Mouse (Mus musculus) thymus, postnatal 36 days (tissue): ENCODE data around the gene Fbxw4.

Experiments used
- DNase-seq, 2 experiments: peaks; one replicate each; pipeline ENCODE4 v3.0.0; 2022; ENCODE audit warnings: mixed read lengths in 2 of 2

Gene Fbxw4

DNA sequence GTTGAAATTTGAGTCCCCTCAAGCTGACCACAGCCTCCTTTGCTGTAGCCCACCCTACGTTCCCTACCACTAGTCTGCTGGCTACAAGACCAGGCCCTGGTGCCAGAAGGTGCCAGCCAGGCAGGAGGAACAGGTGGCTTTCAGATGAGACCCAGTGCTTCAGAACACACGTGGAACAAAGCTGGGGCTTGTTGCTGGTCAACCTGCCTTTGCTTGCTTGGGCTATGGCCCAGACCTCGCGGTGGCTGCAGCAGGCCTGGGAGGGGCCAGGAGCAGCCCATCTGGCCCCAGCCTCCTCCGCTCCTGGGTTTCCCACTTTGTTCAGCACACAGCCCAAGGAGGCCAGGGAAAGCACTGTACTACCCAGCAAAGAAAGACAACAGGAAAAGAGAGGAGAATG, 49.3 kb downstream of the Fbxw4 start:
- no peak for DNase-seq

DNA sequence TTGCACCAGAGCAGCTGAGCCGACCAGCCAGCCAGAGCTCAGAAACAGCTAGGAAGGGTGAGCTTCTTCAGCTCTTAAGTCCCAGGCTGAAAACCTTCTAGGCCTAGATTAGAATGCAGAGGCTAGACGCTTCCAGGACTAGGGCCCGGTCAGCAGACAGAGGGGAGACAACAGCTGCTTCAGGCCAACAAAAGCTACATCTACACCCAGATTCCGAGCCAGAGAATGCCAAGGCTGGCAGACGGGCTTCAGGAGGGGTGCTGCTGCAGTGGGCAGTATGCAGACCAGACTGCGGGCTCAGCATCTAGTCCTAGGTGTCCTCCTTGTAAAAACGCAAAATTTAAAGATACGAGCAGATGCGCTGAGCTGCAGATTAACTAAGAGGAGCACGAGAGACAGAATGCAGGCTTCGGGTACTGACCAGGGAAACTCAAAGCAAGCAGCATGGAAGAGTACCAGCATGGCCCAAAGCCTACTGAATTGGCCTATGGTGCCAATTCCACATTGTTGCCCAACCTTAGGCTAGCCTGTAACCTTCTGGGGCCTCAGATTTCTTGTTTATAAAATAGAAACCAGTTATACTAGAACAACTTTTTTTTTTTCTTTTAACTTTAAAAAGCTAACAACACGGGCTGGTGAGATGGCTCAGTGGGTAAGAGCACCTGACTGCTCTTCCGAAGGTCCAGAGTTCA, 51.3 kb downstream of the Fbxw4 start:
- DNase-seq, result no peak

DNA sequence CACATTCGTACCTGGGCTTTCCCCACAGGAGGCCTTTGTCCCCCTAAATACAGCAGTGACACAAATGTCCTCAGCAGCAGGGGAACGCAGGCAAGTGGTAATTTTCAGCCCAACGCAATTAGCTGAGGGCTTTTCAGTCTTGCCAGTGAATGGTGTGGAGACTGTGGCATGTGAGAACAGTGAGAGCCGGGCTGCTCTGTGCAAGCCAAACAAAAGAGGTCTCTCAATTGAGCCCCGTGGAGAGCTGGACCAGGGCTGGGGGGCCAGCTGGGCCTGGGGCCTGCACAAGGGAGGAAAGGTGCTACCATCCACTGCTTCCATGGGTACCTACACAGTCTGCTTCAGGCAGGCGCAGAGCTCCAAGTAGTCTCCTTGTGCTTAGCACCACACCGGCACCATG, 52.6 kb downstream of the Fbxw4 start:
- no peak for DNase-seq

DNA sequence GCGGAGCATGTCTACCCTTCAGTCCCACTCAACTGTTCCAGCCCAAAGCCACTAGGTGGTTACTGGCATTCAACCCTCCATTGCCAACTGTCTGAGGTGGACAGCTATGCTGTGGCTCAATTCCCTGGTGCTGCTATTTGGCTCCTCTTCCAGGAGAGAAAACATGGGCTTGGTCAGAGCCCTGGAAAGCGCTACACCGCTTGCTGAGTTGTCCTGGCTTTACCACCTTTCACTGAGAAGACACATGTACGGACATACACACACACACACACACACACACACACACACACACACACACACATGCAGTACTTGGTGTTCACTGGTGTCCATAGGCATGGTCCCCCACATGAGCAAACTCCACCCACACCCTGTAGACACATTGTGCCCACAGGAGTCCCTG, 53.4 kb downstream of the Fbxw4 start:
- no peak for DNase-seq

DNA sequence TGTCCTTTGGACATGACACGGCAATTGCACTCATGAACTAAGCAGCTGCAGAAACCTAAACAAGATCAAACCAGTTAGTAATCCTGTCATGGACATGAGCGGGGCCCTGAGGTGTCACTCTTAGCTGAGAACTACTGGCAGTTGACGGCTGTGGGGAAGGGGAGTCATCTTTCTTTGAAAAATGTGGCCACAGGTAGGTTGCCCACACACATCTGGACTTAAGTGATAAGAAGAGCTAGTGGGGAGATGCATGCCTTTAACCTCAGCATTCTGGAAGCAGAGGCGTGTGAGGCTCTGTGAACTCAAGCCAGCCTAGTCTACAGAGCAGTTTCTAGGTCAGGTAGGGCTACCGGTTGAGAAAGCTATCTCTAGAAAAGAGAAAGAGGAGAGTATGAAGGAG, 57.5 kb downstream of the Fbxw4 start:
- no peak for DNase-seq

DNA sequence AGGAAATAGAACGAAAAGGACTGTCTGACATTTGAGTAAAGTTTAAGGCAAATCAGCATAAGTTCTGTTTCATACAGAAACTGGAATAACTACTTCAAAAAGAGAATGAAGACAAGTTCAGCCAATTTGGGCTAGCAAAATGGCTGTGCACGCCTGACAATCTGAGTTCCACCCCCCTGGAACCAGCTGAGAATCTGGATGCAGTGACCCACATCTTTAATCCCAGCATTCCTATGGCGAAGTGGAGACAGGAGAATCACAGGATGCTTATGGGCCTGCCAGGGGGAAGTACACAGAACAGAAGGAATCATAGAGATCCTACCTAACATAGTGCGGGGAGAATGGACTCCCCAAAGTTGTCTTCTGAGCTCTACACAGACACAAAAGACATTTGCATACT, 63.0 kb downstream of the Fbxw4 start:
- DNase-seq, result no peak

DNA sequence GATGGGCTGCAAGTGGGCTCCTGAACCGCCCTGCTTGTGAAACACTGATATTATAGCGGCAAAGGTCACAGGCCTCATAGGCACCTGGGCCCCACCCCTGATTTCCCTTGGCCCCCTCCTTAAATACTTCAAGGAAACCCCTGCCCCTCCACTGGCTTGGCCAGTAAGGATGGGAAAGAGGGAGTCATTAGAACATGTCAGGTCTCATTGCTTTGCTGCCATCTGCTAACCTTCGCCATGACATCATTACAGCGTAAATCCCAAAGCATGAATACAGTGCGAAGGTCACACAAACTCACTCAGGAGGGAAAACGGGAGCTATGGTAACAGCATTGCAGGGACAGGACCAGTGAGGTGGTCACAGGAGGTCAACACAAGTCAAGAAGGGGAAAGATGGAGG, 63.7 kb downstream of the Fbxw4 start:
- no peak for DNase-seq

DNA sequence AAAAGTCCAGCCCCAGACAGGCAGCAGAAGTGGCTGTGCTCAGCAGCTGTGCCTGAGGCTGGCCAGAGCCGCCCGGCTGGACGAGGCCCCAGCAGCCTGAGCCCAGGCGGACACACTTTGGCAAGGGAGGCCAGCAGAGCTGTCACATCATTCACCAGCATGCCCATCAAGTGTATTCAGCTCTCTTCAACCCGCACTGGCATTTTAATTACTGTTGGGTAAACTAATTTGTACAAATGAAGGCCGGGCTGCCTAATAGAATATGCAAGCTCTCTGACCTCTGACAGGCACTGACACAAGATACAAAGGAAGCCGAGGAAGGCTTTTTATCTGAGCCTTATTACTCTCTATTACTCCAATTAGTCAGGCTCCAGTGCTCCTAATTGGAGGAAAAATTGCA, 64.1 kb downstream of the Fbxw4 start:
- DNase-seq, result no peak

DNA sequence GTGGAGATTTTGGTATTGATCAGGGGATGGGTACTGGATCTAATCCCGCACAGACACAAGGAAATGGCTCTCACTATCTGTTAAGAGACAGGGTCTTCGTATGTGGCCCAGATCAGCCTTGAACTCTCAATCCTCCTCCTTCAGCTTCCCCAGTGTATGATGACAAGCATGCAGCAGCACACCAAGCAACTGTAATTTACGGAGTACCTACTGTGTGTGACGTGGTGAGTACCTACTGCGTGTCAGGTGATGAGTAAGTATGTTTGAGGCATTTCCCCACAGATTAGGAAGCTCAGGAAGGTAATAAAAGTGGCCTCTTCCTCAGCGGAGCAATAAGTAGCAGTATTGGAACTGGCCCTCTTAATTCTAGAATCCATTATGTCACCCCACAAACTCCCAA, 64.6 kb downstream of the Fbxw4 start:
- no peak for DNase-seq

DNA sequence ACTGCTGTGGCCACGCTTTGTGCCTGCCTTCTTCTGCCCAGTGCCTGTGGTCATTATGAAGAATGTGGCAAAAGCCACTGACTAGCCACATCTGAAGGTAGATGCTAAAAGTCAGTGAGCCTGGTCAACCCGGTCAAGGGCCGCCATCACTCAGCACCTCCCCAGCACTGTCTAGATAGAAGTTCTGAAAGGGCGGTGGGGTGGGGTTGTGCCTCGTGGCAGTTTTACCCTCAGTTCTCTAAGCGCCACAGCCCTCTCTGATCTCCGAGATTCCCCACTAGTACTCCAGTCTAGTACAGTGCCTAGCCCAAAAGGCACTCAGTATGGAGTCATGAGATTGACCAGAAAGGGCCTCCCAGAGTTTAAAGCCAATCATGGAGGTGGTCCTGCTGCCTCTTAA, 66.0 kb downstream of the Fbxw4 start:
- DNase-seq, result no peak

DNA sequence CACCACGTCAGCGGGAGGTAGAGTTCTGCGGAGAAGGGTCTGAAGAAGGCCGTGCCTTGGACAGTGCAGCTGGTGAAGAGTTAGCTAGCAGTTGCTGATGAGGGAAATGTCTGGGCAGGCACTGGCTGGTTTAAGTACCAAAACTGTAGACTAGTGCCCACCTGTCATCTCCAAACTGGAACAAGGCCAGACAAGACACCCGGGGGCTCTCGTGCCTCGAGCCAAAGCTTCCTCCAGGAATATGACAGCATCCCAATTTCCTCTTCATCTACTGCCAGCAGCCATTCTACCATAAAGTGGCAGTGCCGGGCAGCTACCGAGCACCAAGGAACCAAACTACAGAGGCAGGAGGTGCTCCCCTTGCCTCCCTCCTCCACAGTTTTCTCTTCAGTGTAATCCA, 67.2 kb downstream of the Fbxw4 start:
- no peak for DNase-seq

DNA sequence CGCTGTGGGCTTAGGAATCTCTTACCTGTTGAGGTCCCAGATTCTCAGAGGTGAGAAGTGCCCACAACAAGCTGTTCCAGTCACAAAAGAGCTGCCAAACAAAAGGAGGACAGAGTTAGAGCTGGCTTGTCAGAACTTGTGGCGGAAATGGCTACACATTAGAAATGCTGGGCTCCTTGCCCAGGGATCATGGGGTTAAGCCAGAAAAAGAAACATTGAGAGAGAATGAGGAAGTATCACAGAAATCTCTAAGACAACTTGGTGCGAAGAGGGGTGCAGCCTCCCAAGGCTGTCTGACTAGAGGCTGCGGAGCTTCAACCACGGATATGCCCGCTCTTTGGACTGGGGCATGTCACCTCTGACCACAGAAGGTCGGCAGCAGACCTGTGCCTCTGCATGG, 68.4 kb downstream of the Fbxw4 start:
- DNase-seq, result no peak

DNA sequence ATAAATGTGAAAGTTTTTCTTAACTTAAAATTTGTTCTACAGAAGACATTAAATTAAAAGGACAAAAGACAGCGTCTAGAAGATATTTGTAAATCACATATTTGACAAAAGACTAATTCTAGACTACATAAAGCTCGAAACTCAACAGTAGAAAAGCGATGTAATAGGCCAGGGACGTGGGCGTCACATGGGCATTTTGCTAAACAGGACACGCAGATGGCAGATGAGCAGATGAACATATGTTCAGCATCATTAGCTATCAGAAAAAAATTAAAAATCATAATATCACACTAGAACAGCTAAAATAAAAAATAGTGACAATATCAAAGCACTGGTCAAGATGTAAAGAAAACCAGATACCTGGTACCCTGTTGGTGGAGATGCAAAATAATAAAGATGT, 70.4 kb downstream of the Fbxw4 start:
- no peak for DNase-seq

DNA sequence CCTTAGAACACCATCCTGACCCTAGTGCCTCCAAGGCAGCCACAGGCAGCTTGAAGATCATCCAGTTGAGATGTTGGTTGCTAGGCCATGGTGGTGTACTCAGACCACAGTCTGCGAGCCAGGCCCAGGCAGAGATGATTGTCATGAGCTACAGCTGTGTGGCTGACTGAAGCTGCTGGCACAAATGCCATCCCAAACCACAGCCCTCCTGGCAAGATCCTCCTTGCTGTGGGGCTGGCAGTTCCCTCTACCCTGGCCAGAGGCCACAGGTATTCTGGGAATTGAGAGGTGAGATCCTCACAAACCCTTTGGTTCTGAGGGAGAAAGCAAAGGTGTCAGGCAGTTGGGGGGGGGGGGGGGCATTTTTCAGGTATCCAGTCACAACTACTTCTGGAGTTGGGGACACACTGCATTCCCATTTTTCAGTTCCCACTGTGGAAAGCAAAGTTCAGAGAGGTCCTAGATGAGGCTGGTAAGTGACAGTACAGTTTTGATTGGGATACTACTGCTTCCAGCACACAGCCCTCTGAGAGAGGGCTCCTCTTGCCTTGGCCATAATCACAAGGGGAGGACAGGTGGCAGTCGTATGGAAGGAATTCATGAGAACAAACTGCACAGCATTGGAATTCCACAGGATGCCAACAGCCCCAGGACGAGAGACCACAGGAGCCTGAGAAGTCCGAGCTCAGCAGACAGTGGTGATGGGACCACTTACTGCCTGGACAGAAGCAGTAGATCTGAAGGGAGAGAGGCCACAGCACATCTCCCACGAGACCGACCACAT, 72.4 kb downstream of the Fbxw4 start:
- DNase-seq, result no peak

DNA sequence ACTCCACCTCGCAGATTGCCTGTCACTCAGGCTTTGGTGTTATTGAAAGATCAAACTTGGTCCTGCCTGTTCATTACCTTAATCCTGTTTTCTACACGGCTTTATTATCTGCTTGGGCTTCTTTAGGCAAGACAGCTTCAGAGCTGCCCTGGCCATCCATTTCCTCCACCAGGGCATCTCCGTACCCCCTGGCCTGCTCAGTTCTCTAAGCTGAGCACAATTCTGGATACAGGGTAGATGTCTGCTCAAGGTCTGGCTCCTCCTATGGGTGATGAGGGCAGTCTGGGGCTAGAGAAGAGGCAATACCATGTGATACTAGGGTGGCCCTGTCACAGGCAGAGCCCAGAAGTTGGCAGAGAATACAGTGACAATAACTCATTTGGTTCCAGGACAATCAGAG, 73.3 kb downstream of the Fbxw4 start:
- no peak for DNase-seq

DNA sequence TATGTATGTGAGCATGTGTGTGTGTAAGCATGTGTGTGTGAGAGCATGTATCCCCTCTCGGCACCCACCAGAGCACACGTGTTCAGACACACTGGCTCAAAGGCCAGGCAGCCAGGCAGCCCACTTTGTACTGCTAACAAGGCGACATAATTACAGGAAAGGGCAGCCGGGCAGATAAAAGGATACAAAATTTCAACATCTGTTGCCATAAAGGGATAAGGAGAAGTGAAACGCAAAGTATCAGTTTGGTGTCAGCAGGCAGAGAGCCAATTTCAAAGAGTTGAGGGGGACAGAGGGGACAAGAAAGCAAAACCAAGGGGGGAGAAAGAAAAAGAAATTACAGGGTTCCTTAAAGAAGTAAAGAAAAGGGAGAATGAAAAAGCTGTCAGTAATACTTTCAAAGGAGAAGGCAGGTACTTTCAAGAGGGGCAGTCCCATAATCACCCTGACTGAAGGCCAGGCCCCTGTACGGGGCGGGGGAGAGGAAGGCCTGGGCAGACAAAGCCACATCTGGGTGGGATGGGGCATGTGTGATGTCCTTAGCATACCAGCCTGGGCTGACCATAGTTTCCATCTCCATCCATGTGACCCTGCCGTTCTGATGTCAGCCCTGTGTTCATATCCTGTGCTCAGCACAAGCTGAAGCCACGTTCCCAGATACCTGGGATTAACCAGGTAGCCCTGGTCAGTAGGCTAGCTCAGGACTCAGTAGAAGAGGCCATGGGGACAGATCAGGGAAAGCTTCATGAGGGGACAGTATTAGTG, 75.1 kb downstream of the Fbxw4 start:
- DNase-seq, result no peak

DNA sequence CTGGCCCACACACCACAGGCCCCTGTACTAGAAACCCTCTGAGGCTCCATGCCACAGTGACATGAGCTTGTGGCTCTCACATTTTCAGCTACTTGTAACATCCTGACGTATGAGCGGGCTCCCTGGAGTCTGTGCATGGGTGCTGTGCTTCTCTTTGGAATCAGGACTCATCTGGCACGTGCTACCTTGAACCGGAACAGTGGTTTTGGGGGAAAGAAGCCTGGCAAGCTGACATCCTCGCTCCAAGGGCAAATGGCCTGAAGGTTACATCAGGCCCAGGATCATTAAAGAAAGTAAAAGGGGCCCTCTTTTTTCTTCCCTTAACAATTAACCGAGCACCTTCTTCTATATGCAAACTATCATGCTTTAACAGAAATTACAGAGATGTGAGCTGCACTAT, 77.0 kb downstream of the Fbxw4 start:
- no peak for DNase-seq

DNA sequence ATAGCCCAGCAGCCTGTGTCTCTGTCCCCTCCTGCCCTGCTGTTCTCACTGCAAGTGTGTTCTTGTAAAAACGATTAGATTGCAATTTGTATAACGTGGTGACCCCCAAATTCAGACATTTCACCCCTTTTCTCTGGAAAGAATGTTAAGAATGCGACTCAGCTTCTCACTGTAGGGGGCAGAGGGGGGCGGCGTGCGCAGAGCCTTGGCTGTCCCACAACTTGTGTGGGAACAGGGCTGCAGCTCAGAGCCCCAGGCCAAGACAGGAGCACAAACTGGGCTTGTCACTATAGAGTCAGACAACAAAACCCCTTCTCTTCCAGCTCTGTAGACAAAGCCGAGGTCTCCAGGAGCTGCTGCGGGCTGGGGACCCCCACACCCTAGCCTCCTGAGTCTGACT, 78.0 kb downstream of the Fbxw4 start:
- DNase-seq, result no peak

DNA sequence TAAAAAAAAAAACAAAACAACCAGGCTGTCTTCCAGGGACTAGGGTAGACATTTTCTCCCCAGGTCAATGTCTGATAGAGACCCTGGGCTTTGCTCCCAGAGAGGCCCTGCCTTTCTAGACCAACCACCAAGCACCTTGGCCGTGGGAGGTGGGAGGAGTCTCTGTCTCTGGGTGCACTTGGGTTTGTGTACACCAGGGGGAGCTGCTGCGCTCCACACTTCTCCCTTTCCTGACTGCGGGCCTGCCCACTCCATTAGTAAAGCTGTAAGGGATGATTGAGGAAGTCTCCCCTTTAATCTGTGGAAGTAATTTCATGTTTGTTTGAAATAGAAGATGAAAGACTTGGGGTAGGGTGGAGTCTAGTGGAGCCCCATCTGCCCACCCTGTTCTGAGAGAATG, 78.9 kb downstream of the Fbxw4 start:
- peak; percentile 59 to 66 for DNase-seq

DNA sequence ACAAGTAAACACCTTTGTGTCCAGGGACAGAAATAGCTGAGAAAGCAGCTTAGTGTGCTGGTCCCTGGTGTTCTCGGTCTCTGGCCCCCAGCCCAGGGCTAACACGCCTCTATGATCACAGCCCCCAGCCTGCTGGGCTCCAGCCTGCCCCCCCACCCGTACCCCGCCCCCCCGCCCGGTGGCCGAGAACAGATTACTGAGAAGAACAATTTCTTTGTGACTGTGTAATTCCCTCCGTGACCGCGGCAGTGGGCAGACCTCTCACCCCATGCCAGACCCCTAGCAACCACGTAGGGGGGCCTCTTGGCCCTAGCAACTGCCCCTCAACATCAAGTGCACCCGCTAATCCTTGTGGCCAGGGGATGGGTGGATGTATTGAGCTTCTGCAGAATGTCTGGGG, 79.9 kb downstream of the Fbxw4 start:
- DNase-seq, result no peak

DNA sequence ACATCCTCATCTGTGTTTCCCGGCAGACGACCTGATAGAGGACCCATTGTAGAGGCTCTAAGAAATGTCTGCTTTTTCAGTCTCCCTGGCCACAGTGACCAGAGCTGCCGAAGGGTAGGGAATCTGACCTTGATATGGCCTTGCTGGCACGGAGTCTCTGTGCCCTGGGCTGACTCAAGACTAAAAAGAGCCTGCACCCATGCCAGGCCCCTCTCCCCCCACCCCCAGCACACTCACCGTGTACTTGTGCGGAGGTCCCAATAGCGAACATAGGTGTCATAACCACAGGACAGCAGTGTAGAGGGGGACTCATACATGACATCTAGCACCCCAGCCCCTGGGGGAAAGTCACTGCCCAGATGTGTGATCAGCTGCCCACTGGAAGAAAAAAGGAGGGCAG, 80.7 kb downstream of the Fbxw4 start:
- DNase-seq, result no peak

DNA sequence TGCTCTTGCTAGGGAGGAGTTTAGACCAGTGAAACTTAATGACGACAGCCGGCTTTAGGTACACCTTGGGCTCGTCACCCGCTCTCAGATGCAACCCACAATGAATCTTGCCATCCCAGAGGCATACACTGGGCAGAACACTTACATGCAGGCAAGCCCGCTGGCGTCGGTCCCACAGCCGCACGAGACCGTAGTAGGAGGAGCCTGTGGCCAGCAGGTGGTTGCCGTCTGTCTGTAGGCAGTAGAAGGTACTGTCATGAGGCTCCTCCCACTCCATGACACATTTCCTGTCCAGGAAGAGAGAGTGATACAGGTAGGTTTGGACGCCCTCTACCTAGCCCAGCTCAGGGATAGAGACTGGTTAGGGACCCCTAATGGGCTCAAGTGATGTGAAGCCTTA, 81.1 kb downstream of the Fbxw4 start:
- peak in 1 of 2 experiments; percentile 33 for DNase-seq

DNA sequence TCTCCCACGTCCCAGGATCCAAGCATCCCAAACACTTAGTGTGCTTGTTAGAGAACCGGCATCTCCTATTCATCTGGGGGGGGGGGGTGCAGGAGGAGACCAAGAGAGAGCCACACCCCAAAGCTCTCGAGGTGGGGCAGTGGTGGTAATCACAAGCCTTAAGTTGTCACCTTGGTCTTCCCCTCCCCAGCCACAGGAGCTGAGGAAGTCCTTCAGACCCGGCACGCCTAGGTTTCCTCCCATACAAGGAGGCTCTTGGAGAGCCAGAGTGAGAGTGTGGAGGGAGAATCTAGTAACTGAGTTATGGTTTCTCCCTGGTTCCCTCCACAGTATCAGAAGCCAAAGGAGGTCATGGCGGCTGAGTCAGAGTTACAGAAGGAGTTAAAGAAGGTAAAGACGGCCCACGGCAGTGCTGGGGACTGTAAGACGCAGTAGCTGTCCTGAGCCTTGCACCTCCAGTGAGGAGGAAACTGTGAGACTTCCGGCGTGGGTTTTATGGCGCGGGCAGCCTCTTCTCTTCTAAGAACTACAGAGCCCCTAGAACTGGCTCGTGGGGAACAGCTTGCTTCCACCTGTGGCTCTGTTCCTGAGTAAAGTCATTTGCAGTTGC, 82.9 kb downstream of the Fbxw4 start:
- peak; percentile 68 to 78 for DNase-seq

DNA sequence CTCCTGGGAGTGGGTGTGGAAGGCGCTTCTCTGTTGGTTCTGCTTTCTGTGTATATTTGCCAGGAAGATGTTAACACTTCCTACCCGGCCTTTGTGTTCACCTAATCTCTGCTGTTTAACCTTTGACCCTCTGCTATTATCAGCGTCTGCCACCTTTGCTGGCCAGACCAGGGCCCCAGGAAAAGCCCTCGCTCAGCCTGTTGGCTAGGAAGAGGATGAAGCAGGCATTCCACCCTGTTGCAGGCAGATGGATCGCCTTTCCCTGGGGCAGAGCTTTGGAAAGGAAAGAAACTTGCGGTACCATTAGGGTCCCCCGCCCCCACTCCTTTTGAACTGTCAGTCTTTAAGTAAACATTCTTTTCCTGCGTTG, 84.5 kb downstream of the Fbxw4 start:
- peak in 1 of 2 experiments; percentile 35 for DNase-seq
